Mouse (Mus musculus) embryonic facial prominence, embryonic 11.5 days (tissue): ENCODE data around the gene Rgs19. TPM values are rescaled to one million over a fixed set of nuclear protein-coding genes. Genes with fewer than 3 reads are reported as not detected.
A peak's percentile ranks its signal among the peaks of the same experiment; 100 is the strongest.

Experiments
- ATAC-seq: fragments of 200-750 bp; cut with Nextera tagmentation; replicated peaks from 2 replicates; pipeline ENCODE4 v1.8.0; 2017; ENCODE audit warnings: low read depth; ENCODE audit not compliant: insufficient number of reproducible peaks, low FRiP score, low TSS enrichment
- DNase-seq: peaks from one replicate; pipeline ENCODE4 v3.0.0-alpha.2; 2015; ENCODE audit warnings: low spot score
- H3K27ac ChIP-seq: fragments of 300-500 bp; sonication (generic); replicated peaks from 2 replicates; pipeline ENCODE4 v1.5.1; 2014; ENCODE audit warnings: mild to moderate bottlenecking, low read depth, low read length, control low read depth
- H3K27me3 ChIP-seq: fragments of 300-500 bp; sonication (generic); 2 replicates; pipeline ENCODE4 v1.6.1; 2014; ENCODE audit warnings: mild to moderate bottlenecking, low read length, moderate library complexity, mixed read lengths; ENCODE audit not compliant: control insufficient read depth, insufficient read depth
- H3K36me3 ChIP-seq: fragments of 300-500 bp; sonication (generic); replicated peaks from 2 replicates; pipeline ENCODE4 v1.6.1; 2014; ENCODE audit warnings: low read depth, mild to moderate bottlenecking, low read length, moderate library complexity, mixed read lengths; ENCODE audit not compliant: control insufficient read depth, insufficient read depth
- H3K4me1 ChIP-seq: fragments of 300-500 bp; sonication (generic); 2 replicates; pipeline ENCODE4 v1.6.1; 2014; ENCODE audit warnings: low read length, mixed read lengths; ENCODE audit not compliant: control insufficient read depth, insufficient read depth
- H3K4me2 ChIP-seq: fragments of 300-500 bp; sonication (generic); 2 replicates; pipeline ENCODE4 v1.6.1; 2014; ENCODE audit warnings: low read depth, mild to moderate bottlenecking, control low read depth, low read length, moderate library complexity
- H3K4me3 ChIP-seq: fragments of 300-500 bp; sonication (generic); 2 replicates; pipeline ENCODE4 v1.5.1; 2014; ENCODE audit warnings: low read depth, low read length, control low read depth
- H3K9ac ChIP-seq: fragments of 300-500 bp; sonication (generic); replicated peaks from 2 replicates; pipeline ENCODE4 v1.6.1; 2014; ENCODE audit warnings: mild to moderate bottlenecking, control low read depth, low read length
- H3K9me3 ChIP-seq: fragments of 300-500 bp; sonication (generic); replicated peaks from 2 replicates; pipeline ENCODE4 v1.6.1; 2016; ENCODE audit warnings: mild to moderate bottlenecking, low read length, inconsistent platforms, mixed read lengths; ENCODE audit not compliant: control insufficient read depth
- WGBS: fragments of 180-500 bp; shearing (Covaris S2); extraction: QIAGEN DNeasy Blood & Tissue Kit; methylation state at CpG from one replicate; pipeline ENCODE4 v1.1.7; 2014; 5-methylcytosine and 5-hydroxymethylcytosine counted together
- polyA plus RNA-seq: library from polyadenylated mRNA; unstranded; fragments of >200 nt; fragmentation: Nextera tagmentation; extraction: Ambion mirVana; gene quantifications from 2 replicates; pipeline ENCODE4 v1.2.1, GENCODE M21; 2014

Rgs19 gene
- polyA plus RNA-seq, 1 experiment from 2014 or later = 74.3 TPM

- Histone ChIP-seq H3K4me2 (no peak overlapping the region), H3K4me3 (no peak overlapping the region), H3K36me3 (peaks cover 5% of the 10 kb centered on the region), H3K27ac (no peak overlapping the region), H3K9ac (no peak overlapping the region; the same call in 1 of the 2 replicates), H3K9me3 (no peaks in the 10 kb centered on the region), H3K27me3 (no peaks in the 10 kb centered on the region), H3K4me1 (no peaks in the 10 kb centered on the region)
- DNase-seq (peak; percentile 62), ATAC-seq (no peak; the same call in 1 of the 2 replicates)
- WGBS = 36% methylated on average over 17 of the region's 17 CpGs
Measured at GRCm38 (mm10) chr2:181658930-181659555, 34.7 kb downstream of the Rgs19 start.

- ATAC-seq = no peak
Measured at GRCm38 (mm10) chr2:181658528-181658927, 35.2 kb downstream of the Rgs19 start.

GRCm38 (mm10) chr2:181657441-181657840, 36.3 kb downstream of the Rgs19 start:
- H3K4me2 ChIP-seq = no peak overlapping the region
- ATAC-seq (no peak), DNase-seq (no peak)
- no peaks in the 10 kb centered on the region for H3K4me1 ChIP-seq
- peaks cover 5% of the 10 kb centered on the region for H3K36me3 ChIP-seq
- H3K27me3 ChIP-seq = no peaks in the 10 kb centered on the region
- no peak overlapping the region for H3K27ac ChIP-seq
- H3K4me3 ChIP-seq = no peak overlapping the region
- no peak overlapping the region for H3K9ac ChIP-seq
- 60% methylated on average over 2 of the region's 2 CpGs for WGBS
- H3K9me3 ChIP-seq = no peaks in the 10 kb centered on the region

More at GRCm38 (mm10) chr2:181658528-181658927, 35.2 kb downstream of the Rgs19 start:
- 78% methylated on average over 7 of the region's 7 CpGs for WGBS
- Histone ChIP-seq H3K4me2 (no peak overlapping the region), H3K9ac (no peak overlapping the region), H3K9me3 (no peaks in the 10 kb centered on the region), H3K27ac (no peak overlapping the region), H3K4me1 (no peaks in the 10 kb centered on the region), H3K36me3 (peaks cover 5% of the 10 kb centered on the region), H3K4me3 (no peak overlapping the region), H3K27me3 (no peaks in the 10 kb centered on the region)
- no peak for DNase-seq

- Histone ChIP-seq H3K4me2 (no peak within 1 kb of the TSS), H3K27ac (no peak within 1 kb of the TSS), H3K27me3 (no peaks in the 10 kb centered on the region), H3K4me1 (no peaks in the 10 kb centered on the region), H3K9me3 (no peaks in the 10 kb centered on the region), H3K4me3 (no peak within 1 kb of the TSS), H3K36me3 (peaks cover 5% of the 10 kb centered on the region), H3K9ac (no peak within 1 kb of the TSS)
- DNase-seq (no peak), ATAC-seq (no peak)
- 58% methylated on average over 3 of the region's 3 CpGs for WGBS
Measured at GRCm38 (mm10) chr2:181656734-181657133, 37.0 kb downstream of the Rgs19 start, which contains the start of gene Gm29797. Gene Gm29797, plus strand, starts transcription at chr2:181657034.

DNA sequence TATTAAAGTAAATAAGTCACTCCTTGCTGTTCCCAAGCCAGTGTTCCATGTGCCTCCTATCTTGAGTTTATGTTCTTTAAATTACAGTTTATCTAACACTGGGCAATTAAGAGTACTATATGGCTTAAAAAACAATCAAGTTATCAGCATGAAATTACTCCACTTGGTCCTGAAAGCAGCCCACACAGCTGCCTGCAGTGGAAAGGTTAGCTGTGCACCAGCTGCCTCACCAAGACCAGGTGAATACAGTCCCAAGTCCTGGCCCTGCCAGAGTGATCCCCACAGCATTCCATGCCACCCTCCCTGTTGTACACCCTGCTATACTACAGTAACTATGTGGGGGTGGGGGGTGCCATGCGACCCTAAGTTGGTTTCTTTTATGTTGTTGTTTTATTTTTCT, 40.3 kb downstream of the Rgs19 start:
- WGBS = 74% methylated on average over 1 of the region's 1 CpGs
- no peaks in the 10 kb centered on the region for H3K9me3 ChIP-seq
- no peak overlapping the region for H3K27ac ChIP-seq
- peaks cover 13% of the 10 kb centered on the region for H3K36me3 ChIP-seq
- no peak overlapping the region for H3K4me3 ChIP-seq
- no peaks in the 10 kb centered on the region for H3K27me3 ChIP-seq
- H3K9ac ChIP-seq = no peak overlapping the region
- no peaks in the 10 kb centered on the region for H3K4me1 ChIP-seq
- no peak for ATAC-seq
- no peak overlapping the region for H3K4me2 ChIP-seq
- DNase-seq = no peak

GRCm38 (mm10) chr2:181653065-181653464, 40.7 kb downstream of the Rgs19 start:
- ATAC-seq (no peak), DNase-seq (no peak)
- Histone ChIP-seq H3K27ac (no peak overlapping the region), H3K4me3 (no peak overlapping the region), H3K9me3 (no peaks in the 10 kb centered on the region), H3K4me1 (no peaks in the 10 kb centered on the region), H3K27me3 (no peaks in the 10 kb centered on the region), H3K36me3 (peaks cover 17% of the 10 kb centered on the region), H3K9ac (no peak overlapping the region), H3K4me2 (no peak overlapping the region)

DNA sequence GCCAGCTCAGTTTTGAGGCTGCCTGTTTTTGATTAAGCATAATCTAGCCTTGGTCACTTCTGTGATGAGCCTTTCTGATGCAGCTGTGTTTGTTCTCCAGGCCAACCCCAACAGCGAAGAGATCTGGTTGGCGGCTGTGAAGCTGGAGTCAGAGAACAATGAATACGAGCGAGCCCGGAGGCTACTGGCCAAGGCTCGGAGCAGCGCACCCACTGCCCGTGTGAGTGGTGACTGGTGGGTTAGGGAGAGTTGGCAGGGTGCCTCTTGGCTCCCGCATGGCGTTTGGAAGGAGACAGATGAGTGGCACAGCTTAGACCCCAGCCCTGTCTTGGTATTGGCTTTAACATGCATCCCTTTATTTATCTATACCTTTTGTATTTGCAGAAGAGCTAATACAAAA, 44.9 kb downstream of the Rgs19 start:
- Histone ChIP-seq H3K27ac (no peak overlapping the region), H3K36me3 (peaks cover 12% of the 10 kb centered on the region)
- 87% methylated on average over 10 of the region's 10 CpGs for WGBS

GRCm38 (mm10) chr2:181646626-181647472, 46.9 kb downstream of the Rgs19 start:
- no peaks in the 10 kb centered on the region for H3K4me1 ChIP-seq
- peaks cover 12% of the 10 kb centered on the region for H3K36me3 ChIP-seq
- H3K4me2 ChIP-seq = no peak overlapping the region
- 93% methylated on average over 6 of the region's 6 CpGs for WGBS
- ATAC-seq (no peak), DNase-seq (no peak)
- H3K9me3 ChIP-seq = no peaks in the 10 kb centered on the region
- H3K4me3 ChIP-seq = no peak overlapping the region
- no peak overlapping the region for H3K9ac ChIP-seq
- no peak overlapping the region for H3K27ac ChIP-seq
- H3K27me3 ChIP-seq = no peaks in the 10 kb centered on the region

More for the DNA sequence above, 44.9 kb downstream of the Rgs19 start:
- H3K9ac ChIP-seq = no peak overlapping the region
- DNase-seq (no peak), ATAC-seq (no peak)
- H3K4me3 ChIP-seq = no peak overlapping the region
- H3K27me3 ChIP-seq = no peaks in the 10 kb centered on the region
- no peak overlapping the region for H3K4me2 ChIP-seq
- no peaks in the 10 kb centered on the region for H3K4me1 ChIP-seq
- no peaks in the 10 kb centered on the region for H3K9me3 ChIP-seq
